Mouse (Mus musculus) heart, embryonic 11.5 days (tissue): ENCODE data around the gene Platr17. TPM values are rescaled to one million over a fixed set of nuclear protein-coding genes. Genes with fewer than 3 reads are reported as not detected.
"Not testable (repeated sequence)": the region's sequence is repeated elsewhere in the genome, so short reads cannot be mapped to it uniquely, and the experiment has no call there.

Experiments used
- ATAC-seq: fragments of 200-750 bp; cut with Nextera tagmentation; replicated peaks from 2 replicates; pipeline ENCODE4 v1.8.0; 2017; ENCODE audit warnings: moderate library complexity; ENCODE audit not compliant: insufficient number of reproducible peaks, low FRiP score, low TSS enrichment
- H3K27ac ChIP-seq: fragments of 300-500 bp; sonication (generic); 2 replicates; pipeline ENCODE4 v1.5.1; 2014; ENCODE audit warnings: mild to moderate bottlenecking, low read depth, low read length
- H3K27me3 ChIP-seq: fragments of 300-500 bp; sonication (generic); 2 replicates; pipeline ENCODE4 v1.6.1; 2014; ENCODE audit warnings: mild to moderate bottlenecking, low read length, mixed read lengths; ENCODE audit not compliant: control insufficient read depth, insufficient read depth
- H3K36me3 ChIP-seq: fragments of 300-500 bp; sonication (generic); 2 replicates; pipeline ENCODE4 v1.6.1; 2014; ENCODE audit warnings: mild to moderate bottlenecking, low read length, moderate library complexity, mixed read lengths; ENCODE audit not compliant: control insufficient read depth, insufficient read depth
- H3K4me1 ChIP-seq: fragments of 300-500 bp; sonication (generic); 2 replicates; pipeline ENCODE4 v1.6.1; 2014; ENCODE audit warnings: low read length; ENCODE audit not compliant: control insufficient read depth, insufficient read depth
- H3K4me2 ChIP-seq: fragments of 300-500 bp; sonication (generic); 2 replicates; pipeline ENCODE4 v1.6.1; 2014; ENCODE audit warnings: mild to moderate bottlenecking, moderate library complexity
- H3K4me3 ChIP-seq: fragments of 300-500 bp; sonication (generic); 2 replicates; pipeline ENCODE4 v1.5.1; 2014; ENCODE audit warnings: low read depth, low read length
- H3K9ac ChIP-seq: fragments of 300-500 bp; sonication (generic); 2 replicates; pipeline ENCODE4 v1.6.1; 2014; ENCODE audit warnings: mild to moderate bottlenecking, low read depth, low read length, moderate library complexity
- H3K9me3 ChIP-seq: fragments of 300-500 bp; sonication (generic); replicated peaks from 2 replicates; pipeline ENCODE4 v1.6.1; 2016; ENCODE audit warnings: low read length; ENCODE audit not compliant: control insufficient read depth
- WGBS: fragments of 180-500 bp; shearing (Covaris S2); extraction: QIAGEN DNeasy Blood & Tissue Kit; methylation state at CpG from one replicate; pipeline ENCODE4 v1.1.7; 2014; ENCODE audit not compliant: insufficient replicate concordance; 5-methylcytosine and 5-hydroxymethylcytosine counted together
- polyA plus RNA-seq: library from polyadenylated mRNA; unstranded; fragments of >200 nt; fragmentation: Nextera tagmentation; extraction: Ambion mirVana; gene quantifications from 2 replicates; pipeline ENCODE4 v1.2.1, GENCODE M21; 2014

Gene Platr17
- polyA plus RNA-seq, 1 experiment from 2014 or later = not detected

GRCm38 (mm10) chr17:33889941-33890532 lies 14.9 kb upstream of the Platr17 start:
- ATAC-seq = peak; percentile 37
- H3K27me3 ChIP-seq, H3K9me3 ChIP-seq, H3K4me1 ChIP-seq, H3K36me3 ChIP-seq: not testable (repeated sequence)
- peak overlapping the region; percentile 65 for H3K4me3 ChIP-seq
- under 1% methylated on average over 42 of the region's 44 CpGs for WGBS
- H3K27ac ChIP-seq = peak overlapping the region; percentile 65
- peak overlapping the region; percentile 80 for H3K9ac ChIP-seq
- peak overlapping the region; percentile 60 for H3K4me2 ChIP-seq

GRCm38 (mm10) chr17:33890533-33891059 lies 14.3 kb upstream of the Platr17 start, which contains the start of gene Kifc1:
Gene Kifc1 (minus strand): TSS chr17:33890661.
- under 1% methylated on average over 49 of the region's 49 CpGs for WGBS
- Histone ChIP-seq H3K27ac (peak within 1 kb of the TSS; percentile 65), H3K4me3 (peak within 1 kb of the TSS; percentile 65)

GRCm38 (mm10) chr17:33891357-33891756 lies 13.6 kb upstream of the Platr17 start:
- Histone ChIP-seq H3K36me3 (0 out of 2 replicates have a peak, but pooled peaks cover under 1% of the 10 kb centered on the region), H3K9me3 (no peaks in the 10 kb centered on the region), H3K9ac (no peak overlapping the region), H3K4me2 (no peak overlapping the region), H3K4me3 (no peak overlapping the region), H3K4me1 (peaks cover 7% of the 10 kb centered on the region; the same call in 1 of the 2 replicates), H3K27me3 (no peaks in the 10 kb centered on the region), H3K27ac (no peak overlapping the region)
- 60% methylated on average over 2 of the region's 2 CpGs for WGBS
- ATAC-seq = no peak

More at GRCm38 (mm10) chr17:33890533-33891059, 14.3 kb upstream of the Platr17 start, which contains the start of gene Kifc1:
- Histone ChIP-seq H3K4me2 (peak within 1 kb of the TSS; percentile 60), H3K9ac (peak within 1 kb of the TSS; percentile 80), H3K27me3 (no peaks in the 10 kb centered on the region), H3K36me3 (peaks cover 7% of the 10 kb centered on the region), H3K4me1 (peaks cover 7% of the 10 kb centered on the region; the same call in 1 of the 2 replicates), H3K9me3 (no peaks in the 10 kb centered on the region)
- peak; percentile 98 for ATAC-seq

- not testable (repeated sequence) for H3K36me3 ChIP-seq, H3K9me3 ChIP-seq, H3K4me1 ChIP-seq, H3K9ac ChIP-seq, H3K27ac ChIP-seq, H3K4me3 ChIP-seq, H3K4me2 ChIP-seq, ATAC-seq, H3K27me3 ChIP-seq
- WGBS = 60% methylated on average over 6 of the region's 6 CpGs
Observed at GRCm38 (mm10) chr17:33891892-33892291, 13.0 kb upstream of the Platr17 start.

- Histone ChIP-seq H3K36me3 (no peaks in the 10 kb centered on the region), H3K4me1 (peaks cover 7% of the 10 kb centered on the region; the same call in 1 of the 2 replicates), H3K27me3 (no peaks in the 10 kb centered on the region), H3K9me3 (no peaks in the 10 kb centered on the region), H3K4me2 (no peak overlapping the region), H3K4me3 (no peak overlapping the region), H3K27ac (no peak overlapping the region), H3K9ac (no peak overlapping the region)
- no peak for ATAC-seq
- WGBS = 28% methylated on average over 7 of the region's 7 CpGs
Observed at GRCm38 (mm10) chr17:33892429-33892828, 12.5 kb upstream of the Platr17 start.

GRCm38 (mm10) chr17:33893011-33893410 lies 11.9 kb upstream of the Platr17 start:
- H3K9ac ChIP-seq, ATAC-seq, H3K27me3 ChIP-seq, H3K27ac ChIP-seq, H3K4me3 ChIP-seq, H3K9me3 ChIP-seq, H3K36me3 ChIP-seq, H3K4me2 ChIP-seq, H3K4me1 ChIP-seq: not testable (repeated sequence)
- WGBS = 73% methylated on average over 4 of the region's 4 CpGs

- WGBS = 39% methylated on average over 6 of the region's 6 CpGs
Observed at GRCm38 (mm10) chr17:33897114-33897794, 7.7 kb upstream of the Platr17 start.

GRCm38 (mm10) chr17:33898193-33898592 lies 6.7 kb upstream of the Platr17 start:
- not testable (repeated sequence) for H3K4me1 ChIP-seq, H3K27me3 ChIP-seq
- 81% methylated on average over 4 of the region's 4 CpGs for WGBS

More at GRCm38 (mm10) chr17:33897114-33897794, 7.7 kb upstream of the Platr17 start:
- Histone ChIP-seq H3K4me2 (no peak overlapping the region), H3K9me3 (no peaks in the 10 kb centered on the region), H3K36me3 (no peaks in the 10 kb centered on the region), H3K4me1 (peaks cover 3% of the 10 kb centered on the region; the same call in 1 of the 2 replicates), H3K27me3 (no peaks in the 10 kb centered on the region), H3K4me3 (no peak overlapping the region), H3K9ac (no peak overlapping the region), H3K27ac (no peak overlapping the region)
- no peak for ATAC-seq

More at GRCm38 (mm10) chr17:33898193-33898592, 6.7 kb upstream of the Platr17 start:
- not testable (repeated sequence) for ATAC-seq, H3K4me2 ChIP-seq, H3K36me3 ChIP-seq, H3K9ac ChIP-seq, H3K4me3 ChIP-seq, H3K9me3 ChIP-seq, H3K27ac ChIP-seq
